Mouse (Mus musculus) embryonic facial prominence, embryonic 13.5 days (tissue): ENCODE data around the gene Nr1i3. TPM values are rescaled to one million over a fixed set of nuclear protein-coding genes. Genes with fewer than 3 reads are reported as not detected.
"Not testable (repeated sequence)": the region's sequence is repeated elsewhere in the genome, so short reads cannot be mapped to it uniquely, and the experiment has no call there.

Experiments used
- ATAC-seq: fragments of 200-750 bp; cut with Nextera tagmentation; 2 replicates; pipeline ENCODE4 v1.8.0; 2017; ENCODE audit warnings: low read depth; ENCODE audit not compliant: insufficient number of reproducible peaks, insufficient read depth, low FRiP score, low TSS enrichment
- H3K27ac ChIP-seq: fragments of 300-500 bp; sonication (generic); 2 replicates; pipeline ENCODE4 v1.5.1; 2015; ENCODE audit warnings: moderate library complexity, mild to moderate bottlenecking, inconsistent platforms
- H3K27me3 ChIP-seq: fragments of 300-500 bp; sonication (generic); 2 replicates; pipeline ENCODE4 v1.6.1; 2015; ENCODE audit warnings: mild to moderate bottlenecking, inconsistent platforms
- H3K36me3 ChIP-seq: fragments of 300-500 bp; sonication (generic); 2 replicates; pipeline ENCODE4 v1.6.1; 2015; ENCODE audit warnings: mild to moderate bottlenecking, inconsistent platforms
- H3K4me1 ChIP-seq: fragments of 300-500 bp; sonication (generic); 2 replicates; pipeline ENCODE4 v1.6.1; 2015; ENCODE audit warnings: inconsistent platforms
- H3K4me2 ChIP-seq: fragments of 300-500 bp; sonication (generic); 2 replicates; pipeline ENCODE4 v1.6.1; 2015; ENCODE audit warnings: moderate library complexity, mild to moderate bottlenecking, inconsistent platforms
- H3K4me3 ChIP-seq: fragments of 300-500 bp; sonication (generic); 2 replicates; pipeline ENCODE4 v1.5.1; 2015; ENCODE audit warnings: mild to moderate bottlenecking, inconsistent platforms
- H3K9ac ChIP-seq: fragments of 300-500 bp; sonication (generic); 2 replicates; pipeline ENCODE4 v1.6.1; 2015; ENCODE audit warnings: mild to moderate bottlenecking, inconsistent platforms
- H3K9me3 ChIP-seq: fragments of 300-500 bp; sonication (generic); 2 replicates; pipeline ENCODE4 v1.6.1; 2016; ENCODE audit warnings: inconsistent platforms
- WGBS: fragments of 180-500 bp; shearing (Covaris S2); methylation state at CpG from one replicate; pipeline ENCODE4 v1.1.7; 2015; ENCODE audit warnings: mixed read lengths; 5-methylcytosine and 5-hydroxymethylcytosine counted together
- polyA plus RNA-seq: library from polyadenylated mRNA; unstranded; fragments of >200 nt; fragmentation: Nextera tagmentation; extraction: Ambion mirVana; gene quantifications from 2 replicates; pipeline ENCODE4 v1.2.1, GENCODE M21; 2015

Gene Nr1i3
- polyA plus RNA-seq, 1 experiment from 2014 or later = 0.10 TPM

GRCm38 (mm10) chr1:171234126-171234525 is 20.4 kb downstream of the Nr1i3 start, which contains the start of gene Fcer1g:
Gene Fcer1g (minus strand): TSS chr1:171234365.
- H3K27ac ChIP-seq = no peak within 1 kb of the TSS
- H3K9me3 ChIP-seq = no peaks in the 10 kb centered on the region
- H3K9ac ChIP-seq = no peak within 1 kb of the TSS; the same call in 1 of the 2 replicates
- peaks cover 10% of the 10 kb centered on the region for H3K4me1 ChIP-seq
- H3K4me3 ChIP-seq = no peak within 1 kb of the TSS
- H3K27me3 ChIP-seq = no peaks in the 10 kb centered on the region
- WGBS = 91% methylated on average over 14 of the region's 14 CpGs
- H3K4me2 ChIP-seq = no peak within 1 kb of the TSS
- peaks cover 62% of the 10 kb centered on the region for H3K36me3 ChIP-seq
- no peak for ATAC-seq

GRCm38 (mm10) chr1:171234538-171234937 is 20.8 kb downstream of the Nr1i3 start:
- no peak overlapping the region for H3K27ac ChIP-seq
- H3K9ac ChIP-seq = no peak overlapping the region
- no peak overlapping the region for H3K4me3 ChIP-seq
- H3K4me2 ChIP-seq = no peak overlapping the region
- H3K4me1 ChIP-seq = peaks cover 10% of the 10 kb centered on the region
- H3K36me3 ChIP-seq = peaks cover 66% of the 10 kb centered on the region
- no peak for ATAC-seq
- no peaks in the 10 kb centered on the region for H3K27me3 ChIP-seq
- WGBS = 94% methylated on average over 4 of the region's 4 CpGs
- no peaks in the 10 kb centered on the region for H3K9me3 ChIP-seq

GRCm38 (mm10) chr1:171235791-171236190 is 22.0 kb downstream of the Nr1i3 start:
- no peaks in the 10 kb centered on the region for H3K27me3 ChIP-seq
- H3K36me3 ChIP-seq = peaks cover 78% of the 10 kb centered on the region
- H3K27ac ChIP-seq = no peak overlapping the region
- H3K9ac ChIP-seq = no peak overlapping the region
- WGBS = 85% methylated on average over 4 of the region's 4 CpGs
- H3K4me1 ChIP-seq = no peaks in the 10 kb centered on the region
- H3K4me2 ChIP-seq = no peak overlapping the region
- no peak overlapping the region for H3K4me3 ChIP-seq
- no peaks in the 10 kb centered on the region for H3K9me3 ChIP-seq
- ATAC-seq = no peak

- no peak overlapping the region for H3K4me3 ChIP-seq
- ATAC-seq = no peak
- H3K36me3 ChIP-seq = peaks cover 94% of the 10 kb centered on the region
- H3K4me2 ChIP-seq = no peak overlapping the region
- no peaks in the 10 kb centered on the region for H3K27me3 ChIP-seq
- WGBS = 85% methylated on average over 6 of the region's 6 CpGs
- no peaks in the 10 kb centered on the region for H3K4me1 ChIP-seq
- no peak overlapping the region for H3K27ac ChIP-seq
- no peaks in the 10 kb centered on the region for H3K9me3 ChIP-seq
- no peak overlapping the region for H3K9ac ChIP-seq
These were observed 23.7 kb downstream of the Nr1i3 start for GRCm38 (mm10) chr1:171237438-171237837.

GRCm38 (mm10) chr1:171238463-171238862 is 24.7 kb downstream of the Nr1i3 start:
- 75% methylated on average over 14 of the region's 14 CpGs for WGBS
- H3K27ac ChIP-seq = no peak overlapping the region
- H3K4me2 ChIP-seq = no peak overlapping the region
- no peaks in the 10 kb centered on the region for H3K9me3 ChIP-seq
- H3K36me3 ChIP-seq = peaks cover 99% of the 10 kb centered on the region
- H3K27me3 ChIP-seq = no peaks in the 10 kb centered on the region
- H3K9ac ChIP-seq = no peak overlapping the region
- no peaks in the 10 kb centered on the region for H3K4me1 ChIP-seq
- no peak overlapping the region for H3K4me3 ChIP-seq
- no peak for ATAC-seq

GRCm38 (mm10) chr1:171239992-171240744 is 26.4 kb downstream of the Nr1i3 start:
- peaks cover 6% of the 10 kb centered on the region for H3K4me1 ChIP-seq
- no peak overlapping the region for H3K4me3 ChIP-seq
- no peak for ATAC-seq
- peaks cover 96% of the 10 kb centered on the region for H3K36me3 ChIP-seq
- H3K27me3 ChIP-seq = no peaks in the 10 kb centered on the region
- H3K9ac ChIP-seq = no peak overlapping the region
- no peak overlapping the region for H3K4me2 ChIP-seq
- H3K27ac ChIP-seq = no peak overlapping the region
- WGBS = 74% methylated on average over 15 of the region's 15 CpGs
- no peaks in the 10 kb centered on the region for H3K9me3 ChIP-seq

- H3K9me3 ChIP-seq = no peaks in the 10 kb centered on the region
- no peak overlapping the region for H3K4me2 ChIP-seq
- H3K36me3 ChIP-seq = peaks cover 92% of the 10 kb centered on the region
- WGBS = 88% methylated on average over 10 of the region's 10 CpGs
- no peak overlapping the region for H3K9ac ChIP-seq
- H3K4me1 ChIP-seq = peaks cover 14% of the 10 kb centered on the region
- no peak for ATAC-seq
- no peak overlapping the region for H3K27ac ChIP-seq
- no peaks in the 10 kb centered on the region for H3K27me3 ChIP-seq
- no peak overlapping the region for H3K4me3 ChIP-seq
These were observed 27.1 kb downstream of the Nr1i3 start for GRCm38 (mm10) chr1:171240911-171241310.

GRCm38 (mm10) chr1:171241952-171242351 is 28.2 kb downstream of the Nr1i3 start:
- not testable (repeated sequence) for H3K9ac ChIP-seq, H3K27me3 ChIP-seq, H3K27ac ChIP-seq, ATAC-seq, H3K9me3 ChIP-seq, H3K4me2 ChIP-seq, H3K4me3 ChIP-seq
- peaks cover 19% of the 10 kb centered on the region for H3K4me1 ChIP-seq
- 87% methylated on average over 12 of the region's 12 CpGs for WGBS
- H3K36me3 ChIP-seq = peaks cover 82% of the 10 kb centered on the region

- H3K4me3 ChIP-seq = peak overlapping the region; percentile 79; the same call in 1 of the 2 replicates
- peaks cover 48% of the 10 kb centered on the region for H3K36me3 ChIP-seq
- H3K27me3 ChIP-seq = no peaks in the 10 kb centered on the region
- H3K9ac ChIP-seq = 0 out of 2 replicates have a peak overlapping the region, but pooled peaks have one; percentile 92
- H3K4me1 ChIP-seq = peaks cover 50% of the 10 kb centered on the region
- H3K4me2 ChIP-seq = peak overlapping the region; percentile 75; the same call in 1 of the 2 replicates
- ATAC-seq = no peak
- H3K9me3 ChIP-seq = no peaks in the 10 kb centered on the region
- H3K27ac ChIP-seq = no peak overlapping the region
- 68% methylated on average over 8 of the region's 8 CpGs for WGBS
These were observed 31.6 kb downstream of the Nr1i3 start for GRCm38 (mm10) chr1:171245353-171245752.

- H3K27me3 ChIP-seq = no peaks in the 10 kb centered on the region
- under 1% methylated on average over 41 of the region's 41 CpGs for WGBS
- peaks cover 33% of the 10 kb centered on the region for H3K36me3 ChIP-seq
- H3K27ac ChIP-seq = peak overlapping the region; percentile 96
- peak overlapping the region; percentile 79 for H3K4me3 ChIP-seq
- no peaks in the 10 kb centered on the region for H3K9me3 ChIP-seq
- H3K9ac ChIP-seq = peak overlapping the region; percentile 92
- peak; percentile 86 for ATAC-seq
- H3K4me1 ChIP-seq = peaks cover 65% of the 10 kb centered on the region
- peak overlapping the region; percentile 75 for H3K4me2 ChIP-seq
These were observed 33.1 kb downstream of the Nr1i3 start for GRCm38 (mm10) chr1:171246709-171247452.

GRCm38 (mm10) chr1:171247453-171247841 is 33.7 kb downstream of the Nr1i3 start:
- H3K27ac ChIP-seq = peak overlapping the region; percentile 96
- no peaks in the 10 kb centered on the region for H3K9me3 ChIP-seq
- H3K36me3 ChIP-seq = peaks cover 28% of the 10 kb centered on the region
- H3K9ac ChIP-seq = peak overlapping the region; percentile 67
- WGBS = 6% methylated on average over 13 of the region's 13 CpGs
- H3K4me3 ChIP-seq = peak overlapping the region; percentile 79
- H3K4me2 ChIP-seq = peak overlapping the region; percentile 75
- H3K4me1 ChIP-seq = peaks cover 71% of the 10 kb centered on the region
- ATAC-seq = no peak
- H3K27me3 ChIP-seq = no peaks in the 10 kb centered on the region
